Mouse (Mus musculus) embryonic fibroblast, embryonic 13.5 days (primary cell): Measurements from ENCODE around the gene Ush2a. TPM values are rescaled to one million over a fixed set of nuclear protein-coding genes. Genes with fewer than 3 reads are reported as not detected.

Source experiments
- H3K27ac ChIP-seq: 2 replicates; pipeline ENCODE4 v1.5.1; 2012; ENCODE audit warnings: low read length, control low read depth, inconsistent platforms; ENCODE audit not compliant: insufficient read depth
- H3K4me1 ChIP-seq: 2 replicates; pipeline ENCODE4 v1.6.1; 2011; ENCODE audit warnings: low read length; ENCODE audit not compliant: control insufficient read depth, insufficient read depth
- H3K4me3 ChIP-seq: 2 replicates; pipeline ENCODE4 v1.5.1; 2011; ENCODE audit warnings: mild to moderate bottlenecking, control low read depth, low read length; ENCODE audit not compliant: insufficient read depth
- CTCF ChIP-seq: IDR thresholded peaks from 2 replicates; pipeline ENCODE4 v1.5.1; 2011; ENCODE audit warnings: mild to moderate bottlenecking, control low read depth, low read length, moderate library complexity, borderline replicate concordance; ENCODE audit not compliant: insufficient read depth
- POLR2A ChIP-seq: IDR thresholded peaks from 2 replicates; pipeline ENCODE4 v1.6.1; 2011; ENCODE audit warnings: low read depth, mild to moderate bottlenecking, control low read depth, low read length, moderate library complexity
- polyA plus RNA-seq: library from polyadenylated mRNA; stranded (reverse); fragments of >200 nt; gene quantifications from 2 replicates; pipeline ENCODE4 v1.2.4, GENCODE M21; 2011; ENCODE audit warnings: low read depth; ENCODE audit not compliant: missing spikeins, insufficient read length

Gene Ush2a
- polyA plus RNA-seq, 1 experiment = not detected

GRCm38 (mm10) chr1:188906175-188906574 lies 644.4 kb downstream of the Ush2a start:
- H3K27ac ChIP-seq = no peak overlapping the region
- H3K4me3 ChIP-seq = no peak overlapping the region
- H3K4me1 ChIP-seq = no peaks in the 10 kb centered on the region
- TF ChIP-seq POLR2A = no peak

- no peaks in the 10 kb centered on the region for H3K4me1 ChIP-seq
- TF ChIP-seq POLR2A (no peak), CTCF (no peak)
- H3K4me3 ChIP-seq = no peak overlapping the region
- H3K27ac ChIP-seq = no peak overlapping the region
These were observed 648.8 kb downstream of the Ush2a start for GRCm38 (mm10) chr1:188910656-188911055.

DNA sequence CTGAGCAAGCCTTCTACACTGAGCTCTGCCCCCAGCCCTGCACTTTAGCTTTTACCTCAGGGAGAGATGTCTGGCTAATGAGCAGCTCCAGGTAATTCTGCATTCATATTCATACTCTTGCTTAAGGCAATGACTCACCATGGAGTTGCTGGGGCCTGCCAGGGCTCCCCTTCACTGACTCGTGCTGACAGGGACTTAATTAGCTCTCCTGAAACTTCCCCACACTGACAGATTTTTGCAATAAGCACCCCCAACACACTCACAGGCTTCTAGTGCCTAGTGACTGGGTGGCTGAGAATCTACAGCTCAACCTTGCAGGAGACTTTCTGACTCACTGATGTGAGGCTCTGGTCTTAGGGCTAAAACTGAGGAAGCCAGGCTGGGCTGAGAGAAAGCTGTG lies 658.1 kb downstream of the Ush2a start:
- no peaks in the 10 kb centered on the region for H3K4me1 ChIP-seq
- no peak overlapping the region for H3K4me3 ChIP-seq
- TF ChIP-seq POLR2A (no peak), CTCF (no peak)
- no peak overlapping the region for H3K27ac ChIP-seq

DNA sequence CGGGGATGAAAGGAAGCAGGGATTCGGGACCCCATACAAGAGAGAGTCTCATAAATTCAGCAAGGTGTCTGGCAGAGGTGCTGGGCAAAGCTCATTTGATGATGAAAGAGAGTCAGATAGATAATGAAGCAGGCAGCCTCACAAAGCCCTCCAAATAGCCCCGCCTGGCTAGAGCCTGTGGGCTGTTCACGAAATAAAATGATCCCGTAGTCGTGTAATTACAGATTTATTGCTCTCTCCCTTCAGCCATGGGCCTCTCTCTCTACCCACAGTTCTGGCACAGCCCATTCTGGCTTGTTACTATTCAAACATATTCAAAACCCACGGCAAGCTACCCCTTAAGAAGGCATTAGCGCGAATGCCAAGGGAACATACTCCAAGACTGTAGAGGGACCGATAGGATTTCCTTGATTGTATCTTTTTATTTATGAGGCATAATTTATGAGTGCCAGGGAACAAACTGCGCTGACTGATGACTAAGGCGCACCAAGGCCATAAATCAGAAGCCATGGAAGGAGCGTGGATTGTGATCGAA lies 675.5 kb downstream of the Ush2a start:
- no peaks in the 10 kb centered on the region for H3K4me1 ChIP-seq
- TF ChIP-seq CTCF (no peak), POLR2A (no peak)
- H3K27ac ChIP-seq = no peak overlapping the region
- H3K4me3 ChIP-seq = no peak overlapping the region

DNA sequence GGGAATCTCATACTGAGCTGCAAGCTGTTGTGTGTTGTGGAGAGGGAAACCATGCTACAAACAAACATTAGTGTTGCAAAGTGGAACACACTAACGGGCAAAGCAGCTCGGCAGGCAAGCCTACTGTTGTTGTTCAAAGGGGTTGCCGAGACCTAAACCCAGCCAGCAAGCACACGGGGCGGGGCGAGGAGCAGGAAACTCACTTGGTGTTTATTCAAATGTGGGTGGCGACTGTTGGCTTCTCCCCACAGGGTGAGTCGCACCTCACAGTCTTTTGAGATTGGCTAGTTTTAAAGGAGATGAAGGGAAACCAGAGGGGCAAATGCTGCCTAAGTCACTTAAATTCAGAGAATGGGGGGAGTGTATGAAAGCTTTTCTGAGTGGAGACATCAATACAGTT lies 683.5 kb downstream of the Ush2a start:
- Histone ChIP-seq H3K27ac (no peak overlapping the region), H3K4me1 (no peaks in the 10 kb centered on the region), H3K4me3 (no peak overlapping the region)
- TF ChIP-seq POLR2A = no peak
- no peak for TF ChIP-seq CTCF

GRCm38 (mm10) chr1:188946849-188947248 lies 685.0 kb downstream of the Ush2a start:
- TF ChIP-seq POLR2A (no peak), CTCF (no peak)
- H3K4me1 ChIP-seq = no peaks in the 10 kb centered on the region
- no peak overlapping the region for H3K4me3 ChIP-seq
- H3K27ac ChIP-seq = no peak overlapping the region

DNA sequence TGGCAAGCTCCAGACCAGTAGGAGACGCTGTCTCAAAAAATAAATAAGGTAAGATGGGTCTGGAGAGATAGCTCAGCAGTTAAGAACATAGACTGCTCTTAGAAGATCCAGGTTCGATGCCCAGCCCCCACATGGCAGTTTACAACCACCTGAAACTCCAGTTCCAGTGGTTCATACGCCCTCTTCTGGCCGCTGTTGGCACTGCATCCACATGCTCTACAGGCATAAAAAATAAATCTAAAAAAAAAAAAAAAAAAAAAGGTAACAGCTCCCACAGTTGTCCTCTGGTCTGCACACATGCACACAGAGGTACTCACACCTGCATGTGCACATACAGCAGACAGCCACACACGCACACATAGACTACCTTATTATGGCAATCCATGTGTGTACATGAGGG lies 686.0 kb downstream of the Ush2a start:
- Histone ChIP-seq H3K4me3 (no peak overlapping the region), H3K4me1 (no peaks in the 10 kb centered on the region), H3K27ac (no peak overlapping the region)
- TF ChIP-seq CTCF = no peak
- TF ChIP-seq POLR2A = no peak

- H3K4me3 ChIP-seq = no peak overlapping the region
- no peaks in the 10 kb centered on the region for H3K4me1 ChIP-seq
- no peak for TF ChIP-seq POLR2A
- no peak for TF ChIP-seq CTCF
- H3K27ac ChIP-seq = no peak overlapping the region
These were observed 686.5 kb downstream of the Ush2a start for GRCm38 (mm10) chr1:188948276-188948675.

GRCm38 (mm10) chr1:188951091-188951490 lies 689.3 kb downstream of the Ush2a start:
- H3K27ac ChIP-seq = no peak overlapping the region
- no peak overlapping the region for H3K4me3 ChIP-seq
- TF ChIP-seq CTCF (no peak), POLR2A (no peak)
- H3K4me1 ChIP-seq = no peaks in the 10 kb centered on the region

GRCm38 (mm10) chr1:188952501-188952900 lies 690.7 kb downstream of the Ush2a start:
- no peaks in the 10 kb centered on the region for H3K4me1 ChIP-seq
- no peak for TF ChIP-seq CTCF
- no peak for TF ChIP-seq POLR2A

GRCm38 (mm10) chr1:188973078-188973477 lies 711.3 kb downstream of the Ush2a start:
- no peak for TF ChIP-seq POLR2A
- no peak for TF ChIP-seq CTCF
- Histone ChIP-seq H3K4me1 (no peaks in the 10 kb centered on the region), H3K27ac (no peak overlapping the region), H3K4me3 (no peak overlapping the region)

More at GRCm38 (mm10) chr1:188952501-188952900, 690.7 kb downstream of the Ush2a start:
- no peak overlapping the region for H3K4me3 ChIP-seq
- H3K27ac ChIP-seq = no peak overlapping the region
